Mouse (Mus musculus) urinary bladder, adult 18-20 months (tissue): Measurements from ENCODE around the gene Gm11756.
"Not testable (repeated sequence)": the region's sequence is repeated elsewhere in the genome, so short reads cannot be mapped to it uniquely, and the experiment has no call there.

Source experiments
- DNase-seq, 2 experiments: peaks; one replicate each; pipeline ENCODE4 v3.0.0; 2022; ENCODE audit warnings: low spot score in 2 of 2, mixed read lengths in 2 of 2

The Gm11756 gene

GRCm38 (mm10) chr4:73920660-73921059 is at the start of gene Gm11756:
Gm11756 (minus strand) TSS chr4:73920760.
- not testable (repeated sequence) for DNase-seq

- DNase-seq: no peak
These were observed 29.9 kb upstream of the Gm11756 start, which contains the start of gene 2310002L09Rik for GRCm38 (mm10) chr4:73950375-73950896. 2310002L09Rik (minus strand) TSS chr4:73950846.

GRCm38 (mm10) chr4:73905853-73906252 is 14.7 kb downstream of the Gm11756 start, which contains the start of gene Gm13871:
Gm13871 (minus strand) TSS chr4:73905953.
- not testable (repeated sequence) for DNase-seq

- DNase-seq: not testable (repeated sequence)
These were observed 29.5 kb downstream of the Gm11756 start, which contains the start of gene Gm11757 for GRCm38 (mm10) chr4:73891012-73891411. Gm11757 (minus strand) TSS chr4:73891112.

GRCm38 (mm10) chr4:73876166-73876565 is 44.4 kb downstream of the Gm11756 start, which contains the start of gene Gm11758:
Gm11758 (minus strand) TSS chr4:73876266.
- DNase-seq: not testable (repeated sequence)
